Mouse (Mus musculus) embryonic facial prominence, embryonic 12.5 days (tissue): ENCODE results near the gene Nr4a1. TPM values are rescaled to one million over a fixed set of nuclear protein-coding genes. Genes with fewer than 3 reads are reported as not detected.

Experiments
- ATAC-seq: fragments of 200-750 bp; cut with Nextera tagmentation; 2 replicates; pipeline ENCODE4 v1.8.0; 2017; ENCODE audit not compliant: insufficient number of reproducible peaks, insufficient read depth, low FRiP score, low TSS enrichment
- H3K27ac ChIP-seq: fragments of 300-500 bp; sonication (generic); 2 replicates; pipeline ENCODE4 v1.5.1; 2016; ENCODE audit warnings: mild to moderate bottlenecking
- H3K27me3 ChIP-seq: fragments of 300-500 bp; sonication (generic); 2 replicates; pipeline ENCODE4 v1.6.1; 2016; ENCODE audit warnings: mild to moderate bottlenecking, moderate library complexity
- H3K36me3 ChIP-seq: fragments of 300-500 bp; sonication (generic); 2 replicates; pipeline ENCODE4 v1.6.1; 2016; ENCODE audit warnings: mild to moderate bottlenecking
- H3K4me1 ChIP-seq: fragments of 300-500 bp; sonication (generic); 2 replicates; pipeline ENCODE4 v1.6.1; 2016
- H3K4me2 ChIP-seq: fragments of 300-500 bp; sonication (generic); replicated peaks from 2 replicates; pipeline ENCODE4 v1.6.1; 2016; ENCODE audit warnings: mild to moderate bottlenecking, moderate library complexity
- H3K4me3 ChIP-seq: fragments of 300-500 bp; sonication (generic); 2 replicates; pipeline ENCODE4 v1.5.1; 2016; ENCODE audit warnings: mild to moderate bottlenecking
- H3K9ac ChIP-seq: fragments of 300-500 bp; sonication (generic); 2 replicates; pipeline ENCODE4 v1.6.1; 2016; ENCODE audit warnings: mild to moderate bottlenecking, moderate library complexity
- H3K9me3 ChIP-seq: fragments of 300-500 bp; sonication (generic); 2 replicates; pipeline ENCODE4 v1.6.1; 2016; ENCODE audit warnings: mild to moderate bottlenecking, moderate library complexity
- WGBS: fragments of 180-500 bp; shearing (Covaris S2); methylation state at CpG from one replicate; pipeline ENCODE4 v1.1.7; 2016; 5-methylcytosine and 5-hydroxymethylcytosine counted together
- polyA plus RNA-seq: library from polyadenylated mRNA; unstranded; fragments of >200 nt; fragmentation: Nextera tagmentation; extraction: Ambion mirVana; gene quantifications from 2 replicates; pipeline ENCODE4 v1.2.1, GENCODE M21; 2016

Gene Nr4a1
- polyA plus RNA-seq, 1 experiment from 2014 or later: 8.2 TPM

DNA sequence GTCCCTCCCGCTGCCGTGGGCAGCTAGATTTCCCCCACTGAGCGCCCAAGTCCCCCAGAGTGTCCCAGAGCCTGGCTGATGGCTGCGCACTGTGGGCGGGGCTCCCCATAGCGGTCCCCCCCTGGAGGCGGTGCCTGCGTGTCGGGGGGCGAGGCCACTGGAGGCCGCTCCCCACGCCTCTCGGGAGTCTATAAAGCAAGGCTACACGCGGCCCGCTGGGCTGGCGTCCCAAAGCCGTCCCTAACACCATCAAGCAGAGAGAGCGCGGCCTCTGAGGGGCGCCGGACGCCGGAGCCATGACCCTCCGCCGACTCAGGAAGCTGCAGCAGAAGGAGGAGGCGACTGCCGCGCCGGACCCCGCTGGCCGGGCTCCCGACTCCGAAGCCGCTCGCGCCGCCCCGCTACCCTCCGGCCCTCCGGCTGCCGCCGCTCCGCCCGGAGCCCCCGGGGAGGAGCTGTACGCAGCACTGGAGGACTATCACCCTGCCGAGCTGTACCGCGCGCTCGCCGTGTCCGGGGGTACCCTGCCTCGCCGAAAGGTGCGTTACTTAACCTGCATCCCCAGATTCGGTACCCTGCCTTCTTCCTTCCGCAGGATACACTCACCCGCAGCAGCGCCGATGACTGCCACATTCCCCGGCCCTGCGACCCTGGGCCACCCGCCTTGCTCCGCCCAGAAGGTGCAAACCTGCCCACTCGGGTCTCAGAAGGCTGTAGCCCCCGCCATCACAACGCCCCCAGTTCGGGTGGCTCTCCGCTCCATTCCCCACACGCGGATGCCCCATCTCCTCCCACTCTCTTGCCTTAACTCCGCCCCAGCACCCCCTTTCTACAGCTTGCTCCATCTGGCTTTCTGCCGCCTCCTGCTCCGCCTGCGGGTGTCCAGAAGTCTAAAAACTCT is 29.8 kb upstream of the Nr4a1 start, which contains the start of gene Grasp:
Grasp (plus strand) TSS at position 183 of the 901 bp plus-strand sequence.
- H3K36me3 ChIP-seq: peaks cover 5% of the 10 kb centered on the region
- H3K27me3 ChIP-seq: no peaks in the 10 kb centered on the region
- WGBS: 1% methylated on average over 77 of the region's 77 CpGs
- H3K4me1 ChIP-seq: peaks cover 66% of the 10 kb centered on the region
- peak within 1 kb of the TSS; percentile 87 for H3K9ac ChIP-seq
- H3K4me2 ChIP-seq: peak within 1 kb of the TSS; percentile 82
- H3K27ac ChIP-seq: peak within 1 kb of the TSS; percentile 86
- ATAC-seq: peak; percentile 38
- peak within 1 kb of the TSS; percentile 89 for H3K4me3 ChIP-seq
- no peaks in the 10 kb centered on the region for H3K9me3 ChIP-seq

DNA sequence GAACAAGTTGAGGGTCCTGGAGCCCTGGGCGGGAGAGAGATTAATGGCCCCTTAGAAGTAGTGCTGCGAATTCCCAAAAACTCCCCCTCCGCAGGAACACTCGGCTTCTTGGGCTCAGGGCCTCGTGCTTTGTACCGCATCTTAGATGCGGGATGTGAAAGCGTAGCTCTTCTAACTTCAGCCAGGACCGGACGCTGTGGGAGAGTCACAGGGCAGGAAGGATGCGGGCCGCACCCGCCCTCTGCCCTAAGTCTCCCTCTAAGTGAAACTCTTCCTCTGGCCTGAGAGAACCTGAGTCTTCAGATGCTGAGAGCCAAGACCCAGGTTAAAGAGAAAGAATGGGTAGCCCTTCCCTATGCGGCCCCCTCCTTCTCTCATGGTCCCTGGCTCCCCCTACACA is 29.1 kb upstream of the Nr4a1 start:
- WGBS: 3% methylated on average over 14 of the region's 14 CpGs
- H3K9ac ChIP-seq: peak overlapping the region; percentile 87
- peaks cover 12% of the 10 kb centered on the region for H3K36me3 ChIP-seq
- no peak for ATAC-seq
- peaks cover 66% of the 10 kb centered on the region for H3K4me1 ChIP-seq
- peak overlapping the region; percentile 82 for H3K4me2 ChIP-seq
- peak overlapping the region; percentile 86 for H3K27ac ChIP-seq
- peak overlapping the region; percentile 89 for H3K4me3 ChIP-seq
- no peaks in the 10 kb centered on the region for H3K27me3 ChIP-seq
- H3K9me3 ChIP-seq: no peaks in the 10 kb centered on the region

DNA sequence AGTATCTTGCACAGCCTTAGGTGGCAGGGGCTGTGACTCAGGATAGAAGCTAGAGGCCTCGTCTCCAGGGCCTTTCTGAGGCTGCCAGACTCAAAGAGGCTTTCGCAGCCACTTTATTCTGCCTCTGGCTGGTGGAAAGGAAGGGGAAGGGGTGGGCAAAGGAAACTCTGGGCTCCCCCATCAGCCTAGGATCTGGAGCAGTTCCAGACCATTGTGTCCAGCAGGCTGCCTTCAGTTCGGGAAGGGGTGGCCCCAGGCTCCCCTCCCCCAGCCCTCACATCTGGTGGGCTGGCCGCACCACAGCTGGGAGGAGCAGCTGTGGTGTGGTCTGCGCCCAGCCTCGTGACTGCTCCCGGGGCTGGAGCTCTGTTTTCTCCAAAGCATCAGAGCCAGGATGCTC is 26.1 kb upstream of the Nr4a1 start:
- Histone ChIP-seq H3K4me3 (peak overlapping the region; percentile 4; the same call in 1 of the 2 replicates), H3K9ac (peak overlapping the region; percentile 2; the same call in 1 of the 2 replicates), H3K4me2 (peak overlapping the region; percentile 25), H3K36me3 (peaks cover 37% of the 10 kb centered on the region), H3K4me1 (peaks cover 49% of the 10 kb centered on the region), H3K9me3 (no peaks in the 10 kb centered on the region), H3K27me3 (no peaks in the 10 kb centered on the region), H3K27ac (peak overlapping the region; percentile 89)
- 0 out of 2 replicates have a peak, but pooled peaks have one; percentile 18 for ATAC-seq
- WGBS: 8% methylated on average over 7 of the region's 7 CpGs

DNA sequence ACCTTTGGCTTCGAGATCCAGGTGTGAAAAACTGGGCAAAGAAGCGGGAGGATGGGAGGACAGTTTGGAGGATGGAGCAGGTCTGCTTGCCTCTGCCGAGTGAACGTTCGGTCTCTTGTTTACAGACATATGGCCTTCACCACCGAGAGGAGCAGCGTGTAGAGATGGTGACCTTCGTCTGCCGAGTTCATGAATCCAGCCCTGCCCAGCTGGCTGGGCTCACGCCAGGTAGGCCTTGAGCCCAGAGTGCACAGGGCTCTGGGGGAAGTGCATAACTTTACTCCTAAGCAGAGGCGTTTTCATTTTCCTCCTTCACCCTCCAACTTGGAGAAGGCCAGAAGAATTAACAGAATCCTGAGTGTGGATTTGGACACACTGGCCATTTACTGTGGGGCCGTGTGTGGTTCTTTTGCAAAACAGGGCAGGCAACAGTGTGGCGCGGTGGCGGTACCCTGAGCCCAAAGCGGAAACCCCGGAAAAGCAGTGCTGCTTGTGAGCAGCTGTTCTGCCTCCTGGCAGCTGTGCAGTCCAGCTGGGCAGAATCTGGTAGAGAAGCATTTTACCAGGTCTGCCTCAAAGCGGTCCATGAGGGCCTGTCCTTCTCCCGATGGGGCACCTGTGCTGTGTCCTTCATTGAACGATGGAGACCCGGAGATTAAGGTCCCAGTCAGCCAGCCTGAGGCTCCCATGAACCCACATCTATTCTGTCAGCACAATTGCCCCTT is 25.0 kb upstream of the Nr4a1 start:
- no peaks in the 10 kb centered on the region for H3K9me3 ChIP-seq
- WGBS: 89% methylated on average over 21 of the region's 21 CpGs
- ATAC-seq: no peak
- peaks cover 37% of the 10 kb centered on the region for H3K36me3 ChIP-seq
- no peak overlapping the region for H3K9ac ChIP-seq
- 0 out of 2 replicates have a peak overlapping the region, but pooled peaks have one; percentile 89 for H3K27ac ChIP-seq
- H3K4me3 ChIP-seq: no peak overlapping the region
- peaks cover 43% of the 10 kb centered on the region for H3K4me1 ChIP-seq
- no peaks in the 10 kb centered on the region for H3K27me3 ChIP-seq
- H3K4me2 ChIP-seq: no peak overlapping the region

DNA sequence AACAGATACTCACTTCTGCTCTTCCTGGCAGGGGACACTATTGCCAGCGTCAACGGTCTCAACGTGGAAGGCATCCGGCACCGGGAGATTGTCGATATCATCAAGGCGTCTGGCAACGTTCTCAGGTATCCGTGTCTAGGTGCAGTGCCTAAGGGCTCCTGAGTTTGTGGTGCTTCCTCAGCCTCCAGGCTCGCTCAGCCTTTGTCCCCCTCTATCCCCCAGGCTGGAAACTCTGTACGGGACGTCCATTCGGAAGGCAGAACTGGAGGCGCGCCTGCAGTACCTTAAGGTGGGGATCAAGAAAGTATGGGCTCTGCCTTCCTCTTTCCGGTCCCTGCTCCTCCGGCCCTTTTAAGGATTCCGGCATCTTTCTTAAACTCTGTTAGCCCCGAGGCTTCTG is 23.6 kb upstream of the Nr4a1 start:
- Histone ChIP-seq H3K36me3 (peaks cover 37% of the 10 kb centered on the region), H3K27ac (no peak overlapping the region), H3K4me1 (peaks cover 47% of the 10 kb centered on the region), H3K9ac (no peak overlapping the region), H3K27me3 (no peaks in the 10 kb centered on the region), H3K4me3 (no peak overlapping the region), H3K4me2 (no peak overlapping the region), H3K9me3 (no peaks in the 10 kb centered on the region)
- WGBS: 95% methylated on average over 19 of the region's 19 CpGs
- no peak for ATAC-seq

DNA sequence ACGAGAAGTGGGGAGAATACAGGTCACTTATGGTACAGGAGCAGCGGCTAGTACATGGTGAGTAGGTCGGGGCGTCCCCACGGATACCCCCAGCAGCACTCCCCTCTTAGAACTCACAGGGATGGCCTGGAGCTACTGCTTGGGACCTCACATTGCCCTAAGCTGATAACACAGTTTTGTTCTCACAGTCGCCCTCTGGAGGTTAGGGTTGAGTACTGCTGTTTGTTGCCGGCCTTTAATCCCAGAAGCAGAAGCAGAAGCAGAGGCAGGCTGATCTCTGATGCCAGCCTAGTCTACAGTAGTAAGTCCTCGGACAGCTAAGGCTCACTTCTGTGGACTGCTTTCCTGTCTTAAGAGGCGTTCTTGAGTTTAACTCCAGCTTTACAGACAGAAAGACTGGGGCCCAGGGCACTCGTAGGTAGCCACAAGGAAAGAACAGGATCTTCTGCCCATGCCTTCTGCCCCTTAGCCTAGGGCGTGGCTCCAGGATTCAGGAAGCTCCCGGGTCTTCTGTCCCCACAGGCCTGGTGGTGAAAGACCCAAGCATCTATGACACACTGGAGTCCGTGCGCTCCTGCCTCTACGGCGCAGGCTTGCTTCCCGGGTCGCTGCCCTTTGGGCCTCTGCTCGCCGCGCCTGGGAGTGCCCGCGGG is 22.9 kb upstream of the Nr4a1 start:
- WGBS: 75% methylated on average over 23 of the region's 23 CpGs
- H3K4me2 ChIP-seq: no peak overlapping the region
- peaks cover 37% of the 10 kb centered on the region for H3K36me3 ChIP-seq
- no peak for ATAC-seq
- peaks cover 48% of the 10 kb centered on the region for H3K4me1 ChIP-seq
- H3K9me3 ChIP-seq: no peaks in the 10 kb centered on the region
- H3K27me3 ChIP-seq: no peaks in the 10 kb centered on the region
- no peak overlapping the region for H3K9ac ChIP-seq
- no peak overlapping the region for H3K27ac ChIP-seq
- H3K4me3 ChIP-seq: no peak overlapping the region

DNA sequence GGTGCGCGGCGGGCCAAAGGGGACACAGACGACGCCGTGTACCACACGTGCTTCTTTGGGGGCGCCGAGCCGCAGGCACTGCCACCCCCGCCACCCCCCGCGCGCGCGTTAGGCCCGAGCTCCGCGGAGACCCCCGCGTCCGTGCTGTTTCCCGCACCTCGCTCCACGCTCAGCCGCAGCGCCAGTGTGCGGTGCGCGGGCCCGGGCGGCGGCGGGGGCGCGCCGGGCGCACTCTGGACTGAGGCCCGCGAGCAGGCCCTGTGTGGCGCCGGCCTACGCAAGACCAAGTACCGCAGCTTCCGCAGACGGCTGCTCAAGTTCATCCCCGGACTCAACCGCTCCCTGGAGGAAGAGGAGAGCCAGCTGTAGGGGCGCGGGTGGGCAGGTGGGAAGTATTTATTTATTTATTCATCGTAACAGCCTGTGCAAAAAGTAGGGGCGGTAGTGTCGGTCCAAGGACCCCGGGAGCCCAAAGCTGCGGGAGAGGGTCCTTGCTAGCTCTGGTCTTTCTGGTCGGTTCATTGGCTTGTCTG is 22.4 kb upstream of the Nr4a1 start:
- H3K4me2 ChIP-seq: no peak overlapping the region
- H3K4me1 ChIP-seq: peaks cover 49% of the 10 kb centered on the region
- H3K9ac ChIP-seq: no peak overlapping the region
- no peak overlapping the region for H3K27ac ChIP-seq
- H3K36me3 ChIP-seq: peaks cover 37% of the 10 kb centered on the region
- H3K4me3 ChIP-seq: no peak overlapping the region
- no peaks in the 10 kb centered on the region for H3K9me3 ChIP-seq
- ATAC-seq: no peak
- WGBS: 63% methylated on average over 56 of the region's 56 CpGs
- H3K27me3 ChIP-seq: no peaks in the 10 kb centered on the region

DNA sequence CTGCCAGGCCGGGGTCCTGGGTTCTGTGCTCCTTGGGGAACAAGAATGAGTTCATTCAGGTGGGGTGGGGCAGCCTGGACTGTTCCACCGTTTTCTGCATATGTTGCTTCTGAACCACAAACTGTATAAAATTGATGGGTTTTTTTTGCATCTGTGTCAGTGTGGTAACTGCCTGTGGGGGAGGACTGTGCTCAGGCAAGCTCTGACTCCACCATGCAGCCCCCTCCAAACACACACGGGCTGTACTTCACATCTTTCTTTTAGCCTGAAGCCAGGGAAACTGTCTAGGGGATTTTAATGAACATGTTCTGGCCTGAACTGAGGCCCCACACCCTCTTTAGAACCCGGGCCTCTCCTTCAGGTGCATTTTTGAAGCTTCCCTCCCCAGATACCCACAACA is 21.5 kb upstream of the Nr4a1 start:
- no peak for ATAC-seq
- Histone ChIP-seq H3K27ac (no peak overlapping the region; the same call in 1 of the 2 replicates), H3K27me3 (no peaks in the 10 kb centered on the region), H3K36me3 (peaks cover 37% of the 10 kb centered on the region), H3K4me1 (peaks cover 42% of the 10 kb centered on the region), H3K4me2 (no peak overlapping the region), H3K9ac (no peak overlapping the region), H3K9me3 (no peaks in the 10 kb centered on the region), H3K4me3 (no peak overlapping the region)
- WGBS: 70% methylated on average over 4 of the region's 4 CpGs

DNA sequence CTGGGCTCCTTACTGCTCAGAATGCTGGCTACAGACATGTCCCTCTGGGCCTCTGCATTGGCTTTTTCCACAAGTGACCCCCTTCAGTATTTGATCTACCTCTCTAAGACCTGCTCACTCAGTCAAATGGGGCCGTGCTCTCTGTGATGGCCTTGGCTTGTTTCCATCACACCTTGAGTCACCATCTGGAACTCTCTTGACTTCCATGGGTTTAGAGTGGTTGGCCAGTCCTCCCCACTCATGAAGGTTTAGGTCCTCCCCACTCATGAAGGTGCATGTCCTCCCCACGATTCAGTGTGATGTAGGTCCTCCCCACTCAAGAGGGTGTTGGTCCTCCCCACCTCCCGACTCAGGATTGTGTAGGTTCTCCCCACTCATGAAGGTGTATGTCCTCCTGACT is 20.9 kb upstream of the Nr4a1 start:
- H3K9ac ChIP-seq: no peak overlapping the region
- no peak overlapping the region for H3K27ac ChIP-seq
- peaks cover 36% of the 10 kb centered on the region for H3K4me1 ChIP-seq
- no peak overlapping the region for H3K4me3 ChIP-seq
- ATAC-seq: no peak
- H3K27me3 ChIP-seq: no peaks in the 10 kb centered on the region
- WGBS: 90% methylated on average over 3 of the region's 3 CpGs
- peaks cover 37% of the 10 kb centered on the region for H3K36me3 ChIP-seq
- H3K4me2 ChIP-seq: no peak overlapping the region
- H3K9me3 ChIP-seq: no peaks in the 10 kb centered on the region

DNA sequence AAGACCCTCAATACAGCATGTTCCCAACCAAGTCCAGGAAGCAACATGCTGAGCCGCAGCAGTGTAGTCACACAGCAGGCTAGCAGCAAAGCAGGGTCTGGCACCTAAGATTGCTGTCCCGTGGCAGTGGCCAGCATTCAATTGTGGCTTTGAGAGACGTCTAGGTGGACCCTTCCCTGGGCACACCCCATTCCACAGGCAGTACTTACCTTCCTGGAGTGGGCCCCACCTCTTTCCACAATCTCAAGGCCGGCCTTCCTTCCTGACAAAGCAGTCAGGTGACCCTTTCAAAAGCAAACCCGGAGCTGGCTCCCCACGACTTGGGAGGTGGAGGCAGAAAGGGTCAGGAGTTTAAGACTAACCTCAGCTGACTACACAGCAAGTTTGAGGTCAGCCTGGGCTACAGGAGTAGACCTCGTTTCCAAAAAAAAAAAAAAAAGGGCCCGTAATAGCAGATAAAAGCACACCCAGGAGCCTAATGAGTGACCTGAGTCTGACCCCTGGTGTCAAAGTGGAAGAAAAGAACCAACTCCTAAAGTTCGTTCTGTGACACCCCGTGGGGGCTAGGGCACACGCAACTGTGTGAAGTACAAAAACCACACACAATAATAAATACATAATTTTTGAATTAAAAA is 20.3 kb upstream of the Nr4a1 start:
- Histone ChIP-seq H3K9ac (no peak overlapping the region), H3K9me3 (no peaks in the 10 kb centered on the region), H3K4me3 (no peak overlapping the region), H3K4me1 (peaks cover 32% of the 10 kb centered on the region), H3K36me3 (peaks cover 37% of the 10 kb centered on the region), H3K4me2 (no peak overlapping the region), H3K27me3 (no peaks in the 10 kb centered on the region), H3K27ac (no peak overlapping the region)
- ATAC-seq: no peak
- WGBS: 26% methylated on average over 11 of the region's 11 CpGs
